Mouse (Mus musculus) embryonic facial prominence, embryonic 11.5 days (tissue): ENCODE data around the gene Mmab. TPM values are rescaled to one million over a fixed set of nuclear protein-coding genes. Genes with fewer than 3 reads are reported as not detected.

ENCODE experiments used
- ATAC-seq: fragments of 200-750 bp; cut with Nextera tagmentation; replicated peaks from 2 replicates; pipeline ENCODE4 v1.8.0; 2017; ENCODE audit warnings: low read depth; ENCODE audit not compliant: insufficient number of reproducible peaks, low FRiP score, low TSS enrichment
- DNase-seq: peaks from one replicate; pipeline ENCODE4 v3.0.0-alpha.2; 2015; ENCODE audit warnings: low spot score
- H3K27ac ChIP-seq: fragments of 300-500 bp; sonication (generic); replicated peaks from 2 replicates; pipeline ENCODE4 v1.5.1; 2014; ENCODE audit warnings: mild to moderate bottlenecking, low read depth, low read length, control low read depth
- H3K27me3 ChIP-seq: fragments of 300-500 bp; sonication (generic); 2 replicates; pipeline ENCODE4 v1.6.1; 2014; ENCODE audit warnings: mild to moderate bottlenecking, low read length, moderate library complexity, mixed read lengths; ENCODE audit not compliant: control insufficient read depth, insufficient read depth
- H3K36me3 ChIP-seq: fragments of 300-500 bp; sonication (generic); replicated peaks from 2 replicates; pipeline ENCODE4 v1.6.1; 2014; ENCODE audit warnings: low read depth, mild to moderate bottlenecking, low read length, moderate library complexity, mixed read lengths; ENCODE audit not compliant: control insufficient read depth, insufficient read depth
- H3K4me1 ChIP-seq: fragments of 300-500 bp; sonication (generic); 2 replicates; pipeline ENCODE4 v1.6.1; 2014; ENCODE audit warnings: low read length, mixed read lengths; ENCODE audit not compliant: control insufficient read depth, insufficient read depth
- H3K4me2 ChIP-seq: fragments of 300-500 bp; sonication (generic); 2 replicates; pipeline ENCODE4 v1.6.1; 2014; ENCODE audit warnings: low read depth, mild to moderate bottlenecking, control low read depth, low read length, moderate library complexity
- H3K4me3 ChIP-seq: fragments of 300-500 bp; sonication (generic); 2 replicates; pipeline ENCODE4 v1.5.1; 2014; ENCODE audit warnings: low read depth, low read length, control low read depth
- H3K9ac ChIP-seq: fragments of 300-500 bp; sonication (generic); replicated peaks from 2 replicates; pipeline ENCODE4 v1.6.1; 2014; ENCODE audit warnings: mild to moderate bottlenecking, control low read depth, low read length
- H3K9me3 ChIP-seq: fragments of 300-500 bp; sonication (generic); replicated peaks from 2 replicates; pipeline ENCODE4 v1.6.1; 2016; ENCODE audit warnings: mild to moderate bottlenecking, low read length, inconsistent platforms, mixed read lengths; ENCODE audit not compliant: control insufficient read depth
- WGBS: fragments of 180-500 bp; shearing (Covaris S2); extraction: QIAGEN DNeasy Blood & Tissue Kit; methylation state at CpG from one replicate; pipeline ENCODE4 v1.1.7; 2014; 5-methylcytosine and 5-hydroxymethylcytosine counted together
- polyA plus RNA-seq: library from polyadenylated mRNA; unstranded; fragments of >200 nt; fragmentation: Nextera tagmentation; extraction: Ambion mirVana; gene quantifications from 2 replicates; pipeline ENCODE4 v1.2.1, GENCODE M21; 2014

Mmab gene
- polyA plus RNA-seq, 1 experiment from 2014 or later: 27.2 TPM

- H3K4me3 ChIP-seq: no peak overlapping the region
- H3K4me1 ChIP-seq: peaks cover 9% of the 10 kb centered on the region
- ATAC-seq: peak; percentile 6; the same call in 1 of the 2 replicates
- peak overlapping the region; percentile 55 for H3K4me2 ChIP-seq
- H3K9me3 ChIP-seq: no peaks in the 10 kb centered on the region
- 51% methylated on average over 4 of the region's 4 CpGs for WGBS
- no peaks in the 10 kb centered on the region for H3K36me3 ChIP-seq
- H3K27me3 ChIP-seq: no peaks in the 10 kb centered on the region
- DNase-seq: no peak
- H3K27ac ChIP-seq: peak overlapping the region; percentile 84
- H3K9ac ChIP-seq: peak overlapping the region; percentile 47
These were observed 24.1 kb upstream of the Mmab start for GRCm38 (mm10) chr5:114468007-114468406.

GRCm38 (mm10) chr5:114467430-114467829 is 23.6 kb upstream of the Mmab start:
- H3K36me3 ChIP-seq: no peaks in the 10 kb centered on the region
- peak; percentile 64 for ATAC-seq
- H3K27ac ChIP-seq: peak overlapping the region; percentile 84
- no peak overlapping the region for H3K4me3 ChIP-seq
- WGBS: 0% methylated on average over 11 of the region's 13 CpGs
- peak; percentile 95 for DNase-seq
- H3K9me3 ChIP-seq: no peaks in the 10 kb centered on the region
- H3K4me1 ChIP-seq: peaks cover 9% of the 10 kb centered on the region
- H3K27me3 ChIP-seq: no peaks in the 10 kb centered on the region
- H3K4me2 ChIP-seq: peak overlapping the region; percentile 55
- H3K9ac ChIP-seq: peak overlapping the region; percentile 47

- DNase-seq: peak; percentile 63
- no peak overlapping the region for H3K4me3 ChIP-seq
- ATAC-seq: peak; percentile 26; the same call in 1 of the 2 replicates
- H3K36me3 ChIP-seq: no peaks in the 10 kb centered on the region
- 1% methylated on average over 6 of the region's 11 CpGs for WGBS
- peaks cover 9% of the 10 kb centered on the region for H3K4me1 ChIP-seq
- H3K9me3 ChIP-seq: no peaks in the 10 kb centered on the region
- no peaks in the 10 kb centered on the region for H3K27me3 ChIP-seq
- peak overlapping the region; percentile 55 for H3K4me2 ChIP-seq
- peak overlapping the region; percentile 84 for H3K27ac ChIP-seq
- peak overlapping the region; percentile 47 for H3K9ac ChIP-seq
These were observed 23.2 kb upstream of the Mmab start for GRCm38 (mm10) chr5:114467019-114467418.

- H3K4me2 ChIP-seq: no peak overlapping the region
- no peak overlapping the region for H3K9ac ChIP-seq
These were observed 21.8 kb upstream of the Mmab start for GRCm38 (mm10) chr5:114465641-114466040.

GRCm38 (mm10) chr5:114464561-114464960 is 20.7 kb upstream of the Mmab start:
- Histone ChIP-seq H3K9ac (no peak overlapping the region), H3K27ac (no peak overlapping the region), H3K27me3 (no peaks in the 10 kb centered on the region), H3K36me3 (no peaks in the 10 kb centered on the region), H3K4me3 (no peak overlapping the region), H3K4me2 (no peak overlapping the region), H3K4me1 (peaks cover 9% of the 10 kb centered on the region), H3K9me3 (no peaks in the 10 kb centered on the region)
- DNase-seq (no peak), ATAC-seq (no peak)
- 80% methylated on average over 2 of the region's 2 CpGs for WGBS

More at GRCm38 (mm10) chr5:114465641-114466040, 21.8 kb upstream of the Mmab start:
- Histone ChIP-seq H3K27ac (no peak overlapping the region), H3K36me3 (no peaks in the 10 kb centered on the region), H3K27me3 (no peaks in the 10 kb centered on the region), H3K4me1 (peaks cover 9% of the 10 kb centered on the region), H3K4me3 (no peak overlapping the region), H3K9me3 (no peaks in the 10 kb centered on the region)
- DNase-seq: no peak
- WGBS: 60% methylated on average over 7 of the region's 7 CpGs
- no peak for ATAC-seq

GRCm38 (mm10) chr5:114462067-114463040 is 18.5 kb upstream of the Mmab start:
- H3K4me3 ChIP-seq: no peak overlapping the region
- ATAC-seq (no peak), DNase-seq (no peak)
- H3K4me2 ChIP-seq: no peak overlapping the region
- WGBS: 83% methylated on average over 23 of the region's 24 CpGs
- no peaks in the 10 kb centered on the region for H3K27me3 ChIP-seq
- H3K9ac ChIP-seq: no peak overlapping the region
- no peaks in the 10 kb centered on the region for H3K36me3 ChIP-seq
- no peaks in the 10 kb centered on the region for H3K9me3 ChIP-seq
- H3K27ac ChIP-seq: no peak overlapping the region
- peaks cover 3% of the 10 kb centered on the region for H3K4me1 ChIP-seq

- Histone ChIP-seq H3K4me2 (no peak overlapping the region), H3K27me3 (no peaks in the 10 kb centered on the region), H3K9ac (no peak overlapping the region), H3K9me3 (no peaks in the 10 kb centered on the region), H3K36me3 (no peaks in the 10 kb centered on the region), H3K27ac (no peak overlapping the region), H3K4me3 (no peak overlapping the region), H3K4me1 (peaks cover under 1% of the 10 kb centered on the region)
- peak; percentile 89 for DNase-seq
- 0 out of 2 replicates have a peak, but pooled peaks have one; percentile 24 for ATAC-seq
- WGBS: 5% methylated on average over 7 of the region's 7 CpGs
These were observed 17.4 kb upstream of the Mmab start for GRCm38 (mm10) chr5:114461238-114461637.

GRCm38 (mm10) chr5:114456995-114457605 is 13.2 kb upstream of the Mmab start:
- no peak for ATAC-seq
- no peaks in the 10 kb centered on the region for H3K27me3 ChIP-seq
- no peak overlapping the region for H3K27ac ChIP-seq
- WGBS: 85% methylated on average over 16 of the region's 16 CpGs
- no peak overlapping the region for H3K4me3 ChIP-seq
- H3K36me3 ChIP-seq: no peaks in the 10 kb centered on the region; the same call in none of the 2 replicates
- DNase-seq: no peak
- no peak overlapping the region for H3K9ac ChIP-seq
- no peaks in the 10 kb centered on the region for H3K9me3 ChIP-seq
- no peaks in the 10 kb centered on the region for H3K4me1 ChIP-seq
- H3K4me2 ChIP-seq: no peak overlapping the region
